Mouse (Mus musculus) kidney, adult 2 months (tissue): ENCODE results near the gene Cuzd1.

Experiments used
- CTCF ChIP-seq: fragments of 200-500 bp; conservative IDR thresholded peaks from 2 replicates; pipeline ENCODE4 v1.5.1; 2011; ENCODE audit warnings: low read depth, mild to moderate bottlenecking, control low read depth, low read length, moderate library complexity, mixed read lengths; ENCODE audit not compliant: insufficient read depth, insufficient read length
- POLR2A ChIP-seq: fragments of 200-500 bp; IDR thresholded peaks from one replicate; pipeline ENCODE4 v1.6.1; 2011; ENCODE audit warnings: low read depth, low read length, control low read depth

GRCm38 (mm10) chr7:131297151-131297550 lies 24.9 kb downstream of the Cuzd1 start:
- TF ChIP-seq CTCF (no peak), POLR2A (no peak)
